Mouse (Mus musculus): ENCODE results near the gene Gm21738.
"Not testable (repeated sequence)": the region's sequence is repeated elsewhere in the genome, so short reads cannot be mapped to it uniquely, and the experiment has no call there.

Gm21738 gene

DNA sequence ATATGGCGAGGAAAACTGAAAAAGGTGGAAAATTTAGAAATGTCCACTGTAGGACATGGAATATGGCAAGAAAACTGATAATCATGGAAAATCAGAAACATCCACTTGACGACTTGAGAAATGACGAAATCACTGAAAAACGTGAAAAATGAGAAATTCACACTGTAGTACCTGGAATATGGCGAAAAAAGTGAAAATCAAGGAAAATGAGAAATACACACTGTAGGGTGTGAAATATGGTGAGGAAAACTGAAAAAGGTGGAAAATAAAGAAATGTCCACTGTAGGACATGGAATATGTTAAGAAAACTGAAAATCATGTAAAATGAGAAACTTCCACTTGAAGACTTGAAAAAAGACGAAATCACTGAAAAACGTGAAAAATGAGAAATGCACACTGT, at the start of gene Gm21738:
TSS of gene Gm21738 (minus strand) at position 101 of the 400 bp plus-strand sequence.
- not testable (repeated sequence) for DNase-seq (ENCODE audit: low spot score)

DNA sequence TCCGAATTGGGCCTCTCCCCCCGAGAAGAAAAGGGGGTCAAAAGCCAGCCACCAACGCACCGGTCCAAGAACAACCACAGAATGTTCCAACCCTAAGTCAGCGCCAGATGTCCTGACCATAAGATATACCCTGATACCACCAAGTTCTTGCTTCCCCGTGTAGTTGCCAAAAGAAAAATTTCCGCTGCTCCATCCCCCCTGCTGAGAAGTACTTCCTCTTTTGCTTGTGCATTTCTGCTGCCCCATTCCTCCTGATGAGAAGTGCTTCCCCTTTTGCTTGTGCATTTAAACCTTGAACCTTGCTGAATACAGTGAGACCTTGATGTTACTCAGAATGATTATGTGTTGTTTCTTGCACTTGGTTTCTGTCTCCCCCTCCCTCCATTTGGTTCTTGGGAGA, 35.0 kb downstream of the Gm21738 start:
- not testable (repeated sequence) for DNase-seq (ENCODE audit: low spot score)
